Mouse (Mus musculus) G1E (cell line): ENCODE results near the gene Ppp3cb.
A peak's percentile ranks its signal among the peaks of the same experiment; 100 is the strongest.

Experiments used
- CTCF ChIP-seq: IDR thresholded peaks from 2 replicates; pipeline ENCODE4 v1.5.1; 2012; ENCODE audit warnings: low read depth, low read length, inconsistent platforms, mixed read lengths
- GATA1 ChIP-seq: IDR thresholded peaks from 2 replicates; pipeline ENCODE4 v1.6.1; 2012; ENCODE audit warnings: borderline replicate concordance, low read length, inconsistent platforms, mixed read lengths
- GATA2 ChIP-seq: IDR thresholded peaks from 2 replicates; pipeline ENCODE4 v1.6.1; 2012; ENCODE audit warnings: low read depth, low read length, inconsistent platforms, borderline replicate concordance
- POLR2AphosphoS5 ChIP-seq: IDR thresholded peaks from 2 replicates; pipeline ENCODE4 v1.6.1; 2012; ENCODE audit warnings: low read depth, low read length, inconsistent platforms; ENCODE audit not compliant: insufficient replicate concordance
- TAL1 ChIP-seq: conservative IDR thresholded peaks from 2 replicates; pipeline ENCODE4 v1.6.1; 2012; ENCODE audit warnings: low read depth, low read length, inconsistent platforms, mixed read lengths

DNA sequence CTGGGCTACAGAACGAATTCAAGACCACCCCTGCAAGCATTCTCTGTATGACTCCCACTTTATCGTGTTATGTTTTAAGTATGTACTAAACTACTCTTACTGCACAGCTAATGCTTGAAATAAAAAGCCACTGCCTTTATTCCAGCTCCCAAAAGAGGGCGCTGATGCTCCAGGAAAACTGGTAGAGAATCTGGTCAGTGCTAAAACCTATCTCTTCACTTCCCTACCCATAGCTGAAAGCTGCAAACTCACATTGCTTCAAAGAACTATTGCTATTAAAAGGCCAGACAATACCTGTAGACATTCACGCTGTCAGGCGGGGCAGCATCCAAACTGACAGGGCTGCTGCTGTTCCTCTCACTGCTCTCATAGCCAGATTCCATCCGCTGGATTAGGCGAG is 29.8 kb upstream of the Ppp3cb start:
- TF ChIP-seq CTCF (0 out of 2 replicates have a peak, but pooled peaks have one; percentile 34), TAL1 (no peak), GATA1 (no peak), POLR2AphosphoS5 (no peak), GATA2 (no peak)
